Mouse (Mus musculus): ENCODE data around the gene Ldhal6b. TPM values are rescaled to one million over a fixed set of nuclear protein-coding genes. Genes with fewer than 3 reads are reported as not detected.

The Ldhal6b gene
- polyA plus RNA-seq, 1 experiment from 2014 or later, result not detected

DNA sequence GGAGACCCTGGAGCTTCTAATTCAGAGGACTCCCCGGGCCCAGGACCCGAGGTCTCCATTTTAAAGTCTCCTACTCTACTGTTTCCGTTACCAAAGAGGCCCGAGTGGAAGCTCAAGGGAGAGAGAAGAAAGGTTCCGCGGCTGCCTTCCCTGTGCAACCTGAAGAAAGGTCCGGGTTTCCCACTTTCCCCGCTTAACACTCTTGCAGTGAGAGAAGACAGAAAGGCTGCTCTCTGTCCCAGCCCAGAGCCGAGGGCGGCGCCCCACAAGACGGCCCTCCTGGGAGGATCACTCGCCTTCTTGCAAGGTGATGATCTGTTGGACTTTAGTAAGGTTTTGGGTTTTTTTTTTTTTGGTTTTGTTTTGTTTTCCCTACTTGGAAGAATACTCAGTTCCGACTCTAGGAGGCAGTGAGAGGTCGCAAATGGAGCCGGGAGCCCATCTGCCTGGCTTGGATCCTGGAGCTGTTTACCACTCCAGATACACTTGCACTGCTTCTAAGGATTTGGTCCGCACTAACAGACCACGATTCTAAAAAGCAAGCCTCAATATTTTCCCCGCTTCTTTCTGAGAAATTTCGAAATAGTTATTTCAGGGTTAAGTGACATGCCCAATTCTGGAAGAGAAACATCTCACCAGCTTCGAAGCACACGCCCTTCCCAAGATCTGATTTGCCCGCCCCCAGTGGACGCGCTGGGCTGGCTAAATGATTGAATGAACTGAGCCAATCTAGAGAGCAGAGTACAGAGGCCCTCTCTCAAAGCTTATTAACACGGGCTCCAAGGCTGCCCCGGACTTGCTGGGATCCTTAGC lies 21.8 kb upstream of the Ldhal6b start, which contains the start of gene Tmem242:
TSS of gene Tmem242 (minus strand) at position 101 of the 813 bp plus-strand sequence.
- peak within 1 kb of the TSS; percentile 86 for H3K9ac ChIP-seq (ENCODE audit: low read length)
- under 1% methylated on average over 27 of the region's 27 CpGs for WGBS
- H3K27me3 ChIP-seq (ENCODE audit: control insufficient read depth, insufficient read depth, low read length), result 0 out of 2 replicates have a peak, but pooled peaks cover 3% of the 10 kb centered on the region
- H3K4me1 ChIP-seq (ENCODE audit: control insufficient read depth in 2 of 2, insufficient read depth in 2 of 2, low read length in 2 of 2), result peaks cover 4 to 10% of the 10 kb centered on the region in 2 experiments; a peak in 3 of 4 replicates
- H3K9me3 ChIP-seq (ENCODE audit: control insufficient read depth, low read length), result no peaks in the 10 kb centered on the region
- peak within 1 kb of the TSS; percentile 79 for H3K4me2 ChIP-seq (ENCODE audit: low read length)
- ATAC-seq (ENCODE audit: insufficient number of reproducible peaks, insufficient read depth, low FRiP score, low read depth), result peak; percentile 83
- peaks cover 20% of the 10 kb centered on the region for H3K36me3 ChIP-seq (ENCODE audit: control insufficient read depth, insufficient read depth, low read length)
- H3K27ac ChIP-seq (replicated peaks in 1 of 2; ENCODE audit: control insufficient read depth in 1 of 2, insufficient read depth in 1 of 2, low read depth in 2 of 2, low read length in 2 of 2), result peak within 1 kb of the TSS; percentile 65 to 69
- H3K4me3 ChIP-seq (ENCODE audit: control insufficient read depth in 1 of 2, insufficient read depth in 1 of 2, low read depth in 1 of 2, low read length in 2 of 2), result peak within 1 kb of the TSS; percentile 74 to 77

- Histone ChIP-seq H3K9ac (ENCODE audit: low read length) (peak overlapping the region; percentile 86), H3K27me3 (ENCODE audit: control insufficient read depth, insufficient read depth, low read length) (0 out of 2 replicates have a peak, but pooled peaks cover 3% of the 10 kb centered on the region), H3K9me3 (ENCODE audit: control insufficient read depth, low read length) (no peaks in the 10 kb centered on the region), H3K4me2 (ENCODE audit: low read length) (peak overlapping the region; percentile 79), H3K36me3 (ENCODE audit: control insufficient read depth, insufficient read depth, low read length) (peaks cover 25% of the 10 kb centered on the region), H3K4me3 (ENCODE audit: control insufficient read depth in 1 of 2, insufficient read depth in 1 of 2, low read depth in 1 of 2, low read length in 2 of 2) (peak overlapping the region; percentile 74 to 77), H3K4me1 (ENCODE audit: control insufficient read depth in 2 of 2, insufficient read depth in 2 of 2, low read length in 2 of 2) (peaks cover 4 to 10% of the 10 kb centered on the region in 2 experiments; a peak in 3 of 4 replicates), H3K27ac (replicated peaks in 1 of 2; ENCODE audit: control insufficient read depth in 1 of 2, insufficient read depth in 1 of 2, low read depth in 2 of 2, low read length in 2 of 2) (peak overlapping the region in 1 of 2 experiments; percentile 69; a peak in 1 of 4 replicates)
- under 1% methylated on average over 8 of the region's 8 CpGs for WGBS
- peak; percentile 22; the same call in 1 of the 2 replicates for ATAC-seq (ENCODE audit: insufficient number of reproducible peaks, insufficient read depth, low FRiP score, low read depth)
Observed at GRCm38 (mm10) chr17:5439831-5440158, 21.2 kb upstream of the Ldhal6b start.

- peaks cover 4 to 9% of the 10 kb centered on the region in 2 experiments; a peak in 3 of 4 replicates for H3K4me1 ChIP-seq (ENCODE audit: control insufficient read depth in 2 of 2, insufficient read depth in 2 of 2, low read length in 2 of 2)
- 0 out of 2 replicates have a peak, but pooled peaks have one; percentile 9 for ATAC-seq (ENCODE audit: insufficient number of reproducible peaks, insufficient read depth, low FRiP score, low read depth)
- H3K27me3 ChIP-seq (ENCODE audit: control insufficient read depth, insufficient read depth, low read length), result no peaks in the 10 kb centered on the region
- H3K4me3 ChIP-seq (ENCODE audit: control insufficient read depth in 1 of 2, insufficient read depth in 1 of 2, low read depth in 1 of 2, low read length in 2 of 2), result no peak overlapping the region
- WGBS, result 77% methylated on average over 9 of the region's 9 CpGs
- peaks cover 56% of the 10 kb centered on the region for H3K36me3 ChIP-seq (ENCODE audit: control insufficient read depth, insufficient read depth, low read length)
- H3K27ac ChIP-seq (replicated peaks in 1 of 2; ENCODE audit: control insufficient read depth in 1 of 2, insufficient read depth in 1 of 2, low read depth in 2 of 2, low read length in 2 of 2), result no peak overlapping the region
- H3K9me3 ChIP-seq (ENCODE audit: control insufficient read depth, low read length), result no peaks in the 10 kb centered on the region
- H3K4me2 ChIP-seq (ENCODE audit: low read length), result no peak overlapping the region
- H3K9ac ChIP-seq (ENCODE audit: low read length), result no peak overlapping the region
Observed at GRCm38 (mm10) chr17:5429772-5430133, 11.2 kb upstream of the Ldhal6b start.

DNA sequence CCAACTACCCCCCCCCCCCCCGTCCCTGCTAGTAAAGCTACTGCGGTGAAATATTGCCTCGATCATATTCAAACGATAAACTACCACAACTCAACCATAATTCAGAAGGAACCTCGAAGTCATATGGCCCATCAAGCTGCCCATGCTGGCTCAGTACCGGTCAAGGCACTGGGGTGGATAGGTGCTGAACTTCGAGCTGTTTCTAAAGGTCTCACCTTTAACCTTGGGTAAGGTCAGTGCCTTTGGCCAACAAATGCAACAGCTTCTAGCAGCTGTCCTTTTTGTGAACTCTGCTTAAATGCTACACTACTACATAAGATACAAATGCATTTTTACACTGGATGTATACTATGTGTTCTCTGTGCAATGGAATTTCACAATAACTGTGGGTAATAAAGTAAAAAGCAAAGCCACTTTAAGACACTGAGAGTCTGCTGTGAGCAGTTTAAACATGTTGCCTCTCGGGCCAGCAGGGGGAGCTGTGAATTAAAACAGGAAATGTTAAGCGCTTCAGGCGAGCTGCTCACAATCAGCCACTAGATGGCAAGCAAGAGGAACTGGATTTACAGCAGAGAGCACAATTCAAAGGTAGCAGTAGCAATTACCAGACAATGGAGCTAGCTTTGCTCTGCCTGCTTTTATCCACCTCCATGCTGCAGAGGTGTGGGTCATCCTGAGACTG lies 10.7 kb upstream of the Ldhal6b start:
- Histone ChIP-seq H3K4me1 (ENCODE audit: control insufficient read depth in 2 of 2, insufficient read depth in 2 of 2, low read length in 2 of 2) (peaks cover 6 to 13% of the 10 kb centered on the region in 2 experiments; a peak in 3 of 4 replicates), H3K9me3 (ENCODE audit: control insufficient read depth, low read length) (no peaks in the 10 kb centered on the region), H3K4me2 (ENCODE audit: low read length) (no peak overlapping the region), H3K36me3 (ENCODE audit: control insufficient read depth, insufficient read depth, low read length) (peaks cover 53% of the 10 kb centered on the region), H3K9ac (ENCODE audit: low read length) (no peak overlapping the region), H3K27ac (replicated peaks in 1 of 2; ENCODE audit: control insufficient read depth in 1 of 2, insufficient read depth in 1 of 2, low read depth in 2 of 2, low read length in 2 of 2) (no peak overlapping the region), H3K4me3 (ENCODE audit: control insufficient read depth in 1 of 2, insufficient read depth in 1 of 2, low read depth in 1 of 2, low read length in 2 of 2) (no peak overlapping the region), H3K27me3 (ENCODE audit: control insufficient read depth, insufficient read depth, low read length) (no peaks in the 10 kb centered on the region)
- WGBS, result 54% methylated on average over 10 of the region's 10 CpGs
- 0 out of 2 replicates have a peak, but pooled peaks have one; percentile 37 for ATAC-seq (ENCODE audit: insufficient number of reproducible peaks, insufficient read depth, low FRiP score, low read depth)

GRCm38 (mm10) chr17:5425204-5425603 lies 6.6 kb upstream of the Ldhal6b start:
- no peaks in the 10 kb centered on the region for H3K9me3 ChIP-seq (ENCODE audit: control insufficient read depth, low read length)
- H3K36me3 ChIP-seq (ENCODE audit: control insufficient read depth, insufficient read depth, low read length), result peaks cover 15% of the 10 kb centered on the region
- no peak overlapping the region for H3K4me2 ChIP-seq (ENCODE audit: low read length)
- ATAC-seq (ENCODE audit: insufficient number of reproducible peaks, insufficient read depth, low FRiP score, low read depth), result no peak
- H3K27me3 ChIP-seq (ENCODE audit: control insufficient read depth, insufficient read depth, low read length), result no peaks in the 10 kb centered on the region
- 32% methylated on average over 3 of the region's 3 CpGs for WGBS
- no peak overlapping the region for H3K4me3 ChIP-seq (ENCODE audit: control insufficient read depth in 1 of 2, insufficient read depth in 1 of 2, low read depth in 1 of 2, low read length in 2 of 2)
- H3K27ac ChIP-seq (replicated peaks in 1 of 2; ENCODE audit: control insufficient read depth in 1 of 2, insufficient read depth in 1 of 2, low read depth in 2 of 2, low read length in 2 of 2), result peak overlapping the region in 1 of 2 experiments; percentile 1; a peak in 1 of 4 replicates
- H3K4me1 ChIP-seq (ENCODE audit: control insufficient read depth in 2 of 2, insufficient read depth in 2 of 2, low read length in 2 of 2), result peaks cover 16 to 33% of the 10 kb centered on the region in 2 experiments; a peak in 3 of 4 replicates
- no peak overlapping the region for H3K9ac ChIP-seq (ENCODE audit: low read length)

DNA sequence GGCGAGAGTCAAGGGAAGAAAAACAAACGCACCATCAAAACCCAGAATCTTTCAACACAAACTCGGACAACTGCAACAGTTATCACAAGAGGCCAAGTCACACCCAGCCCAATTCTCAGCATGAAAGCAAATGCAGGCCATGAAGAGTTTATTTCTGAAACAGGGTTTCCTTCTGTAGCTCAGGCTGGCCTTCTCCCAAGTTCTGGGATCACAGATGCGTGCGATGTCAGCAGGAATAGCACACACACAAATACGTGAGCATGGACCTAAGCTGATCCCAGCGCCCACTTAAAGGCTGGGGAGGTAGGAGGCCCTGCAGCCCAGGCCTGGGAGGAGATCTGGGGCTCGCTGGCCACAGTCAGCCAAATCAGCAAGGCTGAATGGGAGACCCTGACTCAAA lies 5.6 kb upstream of the Ldhal6b start:
- Histone ChIP-seq H3K36me3 (ENCODE audit: control insufficient read depth, insufficient read depth, low read length) (peaks cover 14% of the 10 kb centered on the region), H3K4me2 (ENCODE audit: low read length) (no peak overlapping the region), H3K9ac (ENCODE audit: low read length) (no peak overlapping the region), H3K27ac (replicated peaks in 1 of 2; ENCODE audit: control insufficient read depth in 1 of 2, insufficient read depth in 1 of 2, low read depth in 2 of 2, low read length in 2 of 2) (no peak overlapping the region), H3K4me3 (ENCODE audit: control insufficient read depth in 1 of 2, insufficient read depth in 1 of 2, low read depth in 1 of 2, low read length in 2 of 2) (no peak overlapping the region), H3K9me3 (ENCODE audit: control insufficient read depth, low read length) (no peaks in the 10 kb centered on the region), H3K4me1 (ENCODE audit: control insufficient read depth in 2 of 2, insufficient read depth in 2 of 2, low read length in 2 of 2) (peaks cover 16 to 37% of the 10 kb centered on the region in 2 experiments; a peak in 3 of 4 replicates), H3K27me3 (ENCODE audit: control insufficient read depth, insufficient read depth, low read length) (no peaks in the 10 kb centered on the region)
- ATAC-seq (ENCODE audit: insufficient number of reproducible peaks, insufficient read depth, low FRiP score, low read depth), result no peak
- 62% methylated on average over 8 of the region's 8 CpGs for WGBS

DNA sequence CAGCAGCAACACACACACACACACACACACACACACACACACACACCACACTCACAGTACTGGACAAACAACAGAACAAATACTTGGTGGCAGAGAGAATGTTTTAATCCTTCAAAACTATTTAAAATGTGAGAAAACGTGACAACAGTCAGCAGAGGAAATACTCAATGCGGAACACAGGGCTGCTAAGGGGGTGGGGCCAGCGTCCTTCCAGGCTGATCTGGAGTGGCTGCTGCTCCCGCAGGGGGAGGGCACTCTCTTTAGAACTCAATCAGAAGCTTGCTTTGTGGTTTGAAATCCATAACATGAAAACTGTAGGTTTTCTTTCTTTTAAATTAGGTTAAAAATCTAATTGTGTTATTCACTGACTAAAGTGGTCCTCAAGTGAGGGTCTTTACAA lies 3.3 kb upstream of the Ldhal6b start:
- H3K27ac ChIP-seq (replicated peaks in 1 of 2; ENCODE audit: control insufficient read depth in 1 of 2, insufficient read depth in 1 of 2, low read depth in 2 of 2, low read length in 2 of 2), result no peak overlapping the region
- no peak for ATAC-seq (ENCODE audit: insufficient number of reproducible peaks, insufficient read depth, low FRiP score, low read depth)
- no peak overlapping the region for H3K9ac ChIP-seq (ENCODE audit: low read length)
- no peak overlapping the region for H3K4me3 ChIP-seq (ENCODE audit: control insufficient read depth in 1 of 2, insufficient read depth in 1 of 2, low read depth in 1 of 2, low read length in 2 of 2)
- peaks cover 17% of the 10 kb centered on the region for H3K36me3 ChIP-seq (ENCODE audit: control insufficient read depth, insufficient read depth, low read length)
- H3K4me2 ChIP-seq (ENCODE audit: low read length), result no peak overlapping the region
- no peaks in the 10 kb centered on the region for H3K27me3 ChIP-seq (ENCODE audit: control insufficient read depth, insufficient read depth, low read length)
- no peaks in the 10 kb centered on the region for H3K9me3 ChIP-seq (ENCODE audit: control insufficient read depth, low read length)
- H3K4me1 ChIP-seq (ENCODE audit: control insufficient read depth in 2 of 2, insufficient read depth in 2 of 2, low read length in 2 of 2), result peaks cover 16 to 37% of the 10 kb centered on the region in 2 experiments; a peak in 3 of 4 replicates
- 39% methylated on average over 4 of the region's 4 CpGs for WGBS

All from heart, embryonic 14.5 days (tissue).